Mouse (Mus musculus) spleen, embryonic (tissue): Measurements from ENCODE around the gene Tuba3a.

Experiments
- CTCF ChIA-PET: fragments of 350-600 bp; sonication (Branson Sonifier 250); formaldehyde crosslinking; loops from one replicate; lab custom pipeline; 2022; lab: Charles Lee

Tuba3a gene

GRCm38 (mm10) chr6:125285890-125286289 lies at the start of gene Tuba3a:
Tuba3a (minus strand) TSS chr6:125286042.
- CTCF ChIA-PET = no interaction called here

GRCm38 (mm10) chr6:125334356-125334755 lies 48.5 kb upstream of the Tuba3a start:
- CTCF ChIA-PET = no interaction called here

DNA sequence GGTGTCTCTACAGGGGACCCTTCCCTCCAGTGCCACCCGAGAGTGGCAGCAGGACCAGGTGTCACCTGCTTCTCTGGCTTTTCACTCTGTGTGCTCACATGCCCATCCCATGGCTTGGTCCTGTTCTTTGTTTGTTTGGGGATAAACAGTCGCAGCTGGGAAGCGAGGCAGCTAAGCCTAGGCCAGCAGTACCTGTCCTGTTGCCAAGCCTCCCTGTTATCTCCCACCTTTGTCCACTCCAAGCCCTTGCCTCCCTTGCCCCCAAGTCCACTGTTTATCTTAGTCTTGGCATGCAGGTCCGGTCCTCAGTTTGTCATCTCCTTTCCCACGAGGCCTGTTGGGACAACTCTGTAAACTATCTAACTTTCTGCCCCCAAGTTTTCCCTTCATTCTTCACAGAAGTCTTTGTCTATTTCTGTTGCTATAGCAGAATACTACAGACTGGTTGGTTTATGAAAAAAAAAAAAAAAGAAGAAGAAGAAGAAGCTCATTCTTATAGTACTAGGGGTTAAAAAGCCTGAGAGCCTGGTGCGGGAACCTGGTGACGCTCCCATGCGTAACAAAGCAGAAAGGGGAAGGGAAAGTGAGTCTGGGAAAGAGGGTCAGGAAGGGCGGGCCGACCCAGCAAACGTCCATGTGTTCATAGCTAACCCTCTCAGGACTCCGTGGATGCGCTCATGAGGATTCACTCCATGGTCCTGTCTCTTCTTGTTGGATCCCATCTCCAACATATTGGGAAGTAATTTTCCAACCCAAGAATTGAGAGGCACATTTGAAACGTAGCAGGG lies 47.5 kb upstream of the Tuba3a start:
- CTCF ChIA-PET = interaction anchor here (0.7 kb wide), 1 partner anchor 25 kb away, joined by 5 read pairs; no protein-coding TSS in a partner anchor

DNA sequence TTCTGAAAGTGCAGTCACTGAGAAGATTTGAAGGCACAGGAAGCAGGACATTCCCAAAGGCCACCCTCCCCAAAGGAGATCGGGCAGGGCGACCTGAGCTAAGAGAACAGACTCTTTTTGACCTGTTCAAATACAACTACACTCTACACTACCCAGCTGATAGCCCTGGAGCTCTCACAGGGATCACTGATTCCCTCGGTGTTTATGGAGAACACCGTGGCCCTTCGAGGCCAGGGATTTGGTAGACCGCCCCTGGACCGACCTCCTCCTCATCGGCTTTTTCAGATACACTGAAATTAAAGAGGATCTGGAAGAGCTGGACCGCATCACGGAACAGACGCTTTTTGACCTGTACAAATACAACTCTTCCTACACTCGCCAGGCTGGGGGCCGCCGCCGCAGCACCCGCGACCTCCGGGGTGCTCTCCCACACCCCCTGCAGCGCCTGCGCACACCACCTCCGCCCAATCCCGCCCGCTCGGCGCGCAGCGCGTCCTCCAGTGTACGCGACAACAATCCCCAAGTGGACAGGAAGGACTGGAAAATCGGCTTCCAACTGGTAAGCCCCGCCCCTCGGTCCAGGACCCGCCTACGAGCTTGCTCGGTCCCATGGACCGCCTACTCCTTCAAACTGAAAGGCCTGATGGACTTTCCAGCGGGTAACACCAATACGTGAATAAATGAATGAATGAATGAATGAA lies 44.9 kb upstream of the Tuba3a start:
- CTCF ChIA-PET = interaction anchor here (0.7 to 0.8 kb wide), 2 partner anchors 24 to 33 kb away, joined by 3 read pairs; no protein-coding TSS in a partner anchor

DNA sequence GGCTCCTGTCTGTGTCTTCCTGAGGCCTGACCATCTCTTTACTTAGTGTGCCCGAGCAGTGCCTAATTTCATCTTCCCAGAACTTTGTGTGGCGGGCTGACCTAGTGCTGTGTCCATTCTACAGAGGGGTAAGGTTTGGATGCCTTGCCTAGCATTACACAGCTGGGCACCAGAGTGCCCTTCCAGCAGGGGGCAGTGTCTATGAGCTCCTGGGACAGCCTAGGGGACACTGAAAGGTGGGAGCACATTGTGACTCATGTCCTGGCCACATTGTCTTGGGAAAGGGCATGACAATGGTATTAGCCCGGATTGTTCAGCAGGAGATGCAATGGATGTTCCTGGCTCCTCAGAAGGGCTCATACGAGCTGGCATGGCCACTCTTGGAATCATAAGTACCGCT lies 42.4 kb upstream of the Tuba3a start:
- CTCF ChIA-PET = no interaction called here

- CTCF ChIA-PET = no interaction called here
These were observed 39.5 kb upstream of the Tuba3a start for GRCm38 (mm10) chr6:125325337-125325736.

GRCm38 (mm10) chr6:125323547-125323946 lies 37.7 kb upstream of the Tuba3a start:
- CTCF ChIA-PET = no interaction called here

DNA sequence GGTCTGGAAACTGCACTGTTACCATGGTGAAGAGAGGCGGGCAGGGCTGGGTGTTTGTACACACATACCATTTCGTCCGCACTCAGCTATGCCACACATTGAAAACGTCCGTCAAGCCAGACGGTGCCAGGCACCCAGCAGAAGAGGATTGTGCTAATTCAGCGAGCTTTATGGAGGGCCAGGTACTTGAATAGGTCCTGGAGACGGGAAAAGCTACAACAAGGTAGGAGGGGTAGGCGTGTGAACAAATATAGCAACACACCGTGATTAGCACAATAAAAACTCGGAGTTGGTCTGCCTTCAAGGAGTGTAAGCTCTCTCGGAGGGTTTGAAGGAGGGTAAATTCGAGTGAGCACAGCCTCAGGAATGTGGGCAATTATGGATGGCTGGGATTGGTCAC lies 37.0 kb upstream of the Tuba3a start:
- CTCF ChIA-PET = no interaction called here

- CTCF ChIA-PET = no interaction called here
These were observed 35.4 kb upstream of the Tuba3a start for GRCm38 (mm10) chr6:125321114-125321855.

DNA sequence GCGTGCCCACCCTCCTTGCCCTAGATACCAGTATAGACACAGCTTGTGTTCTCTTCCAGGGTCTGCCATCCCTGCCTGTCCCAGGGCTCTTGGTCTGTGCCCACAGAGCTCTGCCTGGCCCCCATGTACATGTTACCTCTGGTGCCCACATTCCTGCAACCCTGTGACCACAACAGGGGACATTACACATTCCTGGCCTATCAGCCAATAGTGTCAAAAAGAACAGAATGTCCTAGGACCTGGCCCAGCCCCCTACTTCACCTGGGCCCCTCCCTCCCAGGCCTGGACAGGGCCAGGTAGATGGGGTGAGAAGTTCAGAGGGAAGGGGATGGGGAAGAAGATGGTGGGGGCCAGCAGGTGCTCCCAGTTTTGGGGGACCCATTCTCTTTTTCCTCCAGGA lies 34.5 kb upstream of the Tuba3a start, which contains the start of gene Scnn1a:
TSS of gene Scnn1a (plus strand) at position 337 of the 400 bp plus-strand sequence.
- CTCF ChIA-PET = no interaction called here

GRCm38 (mm10) chr6:125319919-125320296 lies 34.1 kb upstream of the Tuba3a start:
- CTCF ChIA-PET = no interaction called here

DNA sequence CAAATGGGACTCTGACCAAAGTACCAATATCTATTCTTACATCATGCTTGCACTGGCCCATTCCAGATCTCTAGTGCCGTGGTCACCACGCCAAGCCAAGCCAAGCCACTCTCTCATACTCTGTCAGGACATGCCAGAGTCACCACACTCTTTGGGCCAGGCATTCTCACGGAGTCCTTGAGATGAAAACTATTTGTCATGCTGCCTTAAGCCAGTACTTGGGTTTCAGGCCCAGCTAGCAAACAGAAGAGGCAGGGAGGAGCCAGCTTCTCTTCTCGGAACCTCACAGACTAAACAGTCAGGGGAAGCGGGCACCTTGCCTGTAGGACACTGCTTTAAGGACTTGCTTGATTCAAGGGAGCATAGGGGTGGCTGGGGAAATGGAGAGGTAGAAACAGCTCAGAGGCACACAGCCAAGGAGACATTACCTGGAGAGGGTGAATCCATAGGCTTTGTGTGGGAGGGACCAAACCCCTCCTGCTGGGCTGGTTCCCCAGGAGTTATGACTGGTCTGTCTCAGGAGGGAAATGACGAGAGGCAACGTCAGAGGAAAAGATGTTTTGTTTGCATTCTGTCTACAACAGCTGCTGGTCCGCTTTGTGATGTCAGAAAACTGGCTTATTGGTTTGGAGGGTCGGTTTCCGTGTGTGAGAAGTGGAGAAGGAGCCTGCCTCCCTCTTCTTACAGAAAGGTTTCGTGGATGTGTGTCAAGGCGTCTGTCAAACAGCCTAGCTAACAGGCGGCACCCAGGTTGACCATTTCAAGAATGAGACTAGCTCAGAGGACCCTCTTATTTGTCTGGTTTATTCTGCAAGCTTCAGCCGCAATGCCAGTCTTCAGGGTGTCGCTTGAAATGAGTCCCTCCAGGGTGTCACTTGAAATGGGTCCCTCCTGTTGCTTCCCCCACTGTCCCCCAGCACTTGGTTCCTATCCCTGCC lies 33.4 kb upstream of the Tuba3a start:
- CTCF ChIA-PET = no interaction called here

DNA sequence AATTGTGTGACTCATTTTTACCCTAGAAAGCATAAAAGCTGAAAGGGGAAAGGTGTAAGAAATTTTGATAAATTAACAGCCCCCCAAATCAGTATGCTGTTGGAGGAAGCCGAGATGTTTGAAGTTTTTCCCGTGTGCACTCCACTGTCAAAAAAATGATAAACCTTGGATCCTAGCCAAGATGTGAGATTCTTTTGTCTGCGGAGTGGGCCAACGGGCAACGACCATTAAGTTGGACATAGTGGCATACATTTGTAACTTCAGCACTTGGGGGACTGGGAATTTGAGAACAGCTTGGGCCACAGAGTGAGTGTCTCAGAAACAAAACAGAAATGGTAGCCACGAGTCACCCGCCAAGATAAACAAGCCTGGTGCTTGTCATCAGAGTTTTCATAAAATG lies 31.2 kb upstream of the Tuba3a start:
- CTCF ChIA-PET = no interaction called here

- CTCF ChIA-PET = interaction anchor here (0.7 kb wide), 1 partner anchor 49 kb away, joined by 4 read pairs; no protein-coding TSS in a partner anchor
These were observed 28.9 kb upstream of the Tuba3a start for GRCm38 (mm10) chr6:125314746-125315145.

DNA sequence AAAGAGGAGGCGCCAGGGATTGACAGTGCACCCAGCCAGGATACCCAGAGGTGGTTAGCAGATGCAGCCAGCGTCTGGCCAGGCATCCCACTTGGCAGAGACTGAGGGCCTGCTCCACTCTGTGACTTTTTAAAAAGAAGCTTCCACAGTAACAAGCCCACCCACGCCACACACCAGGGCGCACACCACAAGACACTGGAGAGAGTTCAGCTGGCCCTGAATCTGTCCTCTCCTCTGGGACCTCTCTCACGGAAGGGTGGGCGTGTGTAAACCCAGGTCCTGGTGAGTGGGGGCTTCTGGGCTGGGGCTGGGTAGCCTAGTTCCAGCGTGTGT lies 28.4 kb upstream of the Tuba3a start:
- CTCF ChIA-PET = no interaction called here

DNA sequence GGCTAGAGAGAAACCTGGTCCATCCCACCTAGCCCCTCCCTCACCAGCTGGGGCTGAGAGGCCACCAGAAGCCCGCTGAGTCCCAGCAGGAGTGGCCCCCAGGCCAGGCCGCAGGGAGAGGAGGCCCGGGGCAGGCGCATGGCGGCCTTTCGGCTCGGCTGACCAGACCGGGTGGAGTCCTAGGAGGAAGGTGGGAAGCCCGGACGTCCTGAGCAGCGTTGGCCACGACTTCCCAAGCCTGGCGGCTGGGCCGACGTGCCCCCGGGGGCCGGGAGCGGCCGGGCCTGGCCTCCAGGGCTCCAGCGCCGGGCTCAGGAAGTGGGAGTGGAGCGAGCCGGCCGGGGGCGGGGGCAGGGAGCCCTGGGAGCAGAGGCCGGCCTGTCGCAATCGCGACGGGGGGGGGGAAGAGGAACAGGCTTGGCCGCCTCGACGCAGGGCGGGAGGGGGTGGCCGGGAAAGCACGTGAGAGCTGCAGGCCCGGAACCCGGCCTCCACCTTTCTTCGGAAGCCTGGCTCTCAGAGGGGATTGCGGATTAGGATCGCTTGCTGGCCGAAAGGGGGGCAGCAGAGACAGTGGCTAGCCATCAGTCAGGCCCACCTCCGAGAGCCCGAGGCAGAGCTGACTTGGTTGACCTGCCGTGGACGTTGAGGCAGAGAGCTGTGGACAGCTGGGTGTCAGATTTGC lies 27.8 kb upstream of the Tuba3a start, which contains the start of gene Ltbr:
TSS of gene Ltbr (minus strand) at position 340 of the 685 bp plus-strand sequence.
- CTCF ChIA-PET = no interaction called here

- CTCF ChIA-PET = no interaction called here
These were observed 26.9 kb upstream of the Tuba3a start for GRCm38 (mm10) chr6:125312581-125313355.

DNA sequence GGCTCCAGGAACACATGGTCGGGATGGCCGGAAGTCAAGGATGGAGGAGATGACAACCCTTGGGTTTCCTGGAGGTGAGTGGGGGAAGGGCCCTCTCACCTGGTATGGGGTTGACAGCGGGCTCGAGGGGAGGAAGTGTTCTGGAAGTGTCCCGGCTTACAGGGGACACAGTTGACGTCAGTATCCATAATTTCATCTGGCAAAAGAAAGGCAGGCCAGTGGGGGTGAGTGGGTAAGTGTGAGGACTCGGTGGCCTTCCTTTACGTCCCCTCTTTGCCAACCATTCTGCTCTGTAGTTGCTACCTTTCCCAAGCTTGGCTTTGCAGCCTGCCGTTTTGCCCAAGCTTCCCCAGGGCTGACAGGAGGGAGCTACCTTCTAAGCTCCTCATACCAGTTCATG lies 26.3 kb upstream of the Tuba3a start:
- CTCF ChIA-PET = no interaction called here

- CTCF ChIA-PET = no interaction called here
These were observed 23.6 kb upstream of the Tuba3a start for GRCm38 (mm10) chr6:125309406-125309805.

DNA sequence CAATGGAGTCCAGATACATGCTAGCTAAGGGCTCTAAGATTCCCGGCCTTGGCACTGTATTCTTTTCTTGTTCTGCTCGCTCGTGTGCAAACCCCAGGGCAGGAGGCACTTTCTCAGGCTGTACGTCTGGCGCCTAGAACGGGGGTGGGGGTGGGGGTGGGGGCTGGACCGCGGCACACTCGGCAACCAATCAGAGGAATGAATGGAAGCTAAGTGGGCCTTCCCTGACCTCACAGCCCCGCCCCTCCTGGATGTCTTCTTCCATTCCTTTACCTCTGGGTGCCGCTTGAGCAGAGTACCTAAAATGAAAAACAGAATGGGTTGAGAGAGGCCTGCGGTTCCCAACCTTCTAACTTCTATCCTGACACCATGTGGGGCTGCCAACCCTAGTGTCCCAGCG lies 23.1 kb upstream of the Tuba3a start:
- CTCF ChIA-PET = no interaction called here
